Mouse (Mus musculus) T-helper 17 cell (primary cell): Measurements from ENCODE around the gene Soga1.

Source experiments
- in situ Hi-C, 2 experiments: fragments of 300-600 bp; cut with MboI, MseI; formaldehyde crosslinking; loops; 1 replicate in 1 of 2; 2 replicates in 1 of 2; pipeline ENCODE4 v1.15.1; 2025; ENCODE audit warnings: high pct_unique_total_duplicates in 2 of 2

The Soga1 gene

GRCm38 (mm10) chr2:157064978-157065878 is 13.8 kb downstream of the Soga1 start:
- in situ Hi-C loops = no loop called here

- in situ Hi-C loops = no loop called here
Measured at GRCm38 (mm10) chr2:157064136-157064535, 14.9 kb downstream of the Soga1 start.

- in situ Hi-C loops = no loop called here
Measured at GRCm38 (mm10) chr2:157063241-157063700, 15.8 kb downstream of the Soga1 start.

- in situ Hi-C loops = no loop called here
Measured at GRCm38 (mm10) chr2:157060557-157061305, 18.3 kb downstream of the Soga1 start.

GRCm38 (mm10) chr2:157060037-157060436 is 19.0 kb downstream of the Soga1 start:
- in situ Hi-C loops = no loop called here

- in situ Hi-C loops = no loop called here
Measured at GRCm38 (mm10) chr2:157059166-157059565, 19.9 kb downstream of the Soga1 start.

GRCm38 (mm10) chr2:157058342-157058998 is 20.6 kb downstream of the Soga1 start:
- in situ Hi-C loops = no loop called here

- in situ Hi-C loops = no loop called here
Measured at GRCm38 (mm10) chr2:157057758-157058157, 21.3 kb downstream of the Soga1 start.

GRCm38 (mm10) chr2:157057186-157057585 is 21.9 kb downstream of the Soga1 start:
- in situ Hi-C loops = no loop called here

- in situ Hi-C loops = no loop called here
Measured at GRCm38 (mm10) chr2:157055721-157056120, 23.3 kb downstream of the Soga1 start.

- in situ Hi-C loops = no loop called here
Measured at GRCm38 (mm10) chr2:157054816-157055215, 24.2 kb downstream of the Soga1 start.

- in situ Hi-C loops = no loop called here
Measured at GRCm38 (mm10) chr2:157054297-157054696, 24.8 kb downstream of the Soga1 start.

GRCm38 (mm10) chr2:157053787-157054186 is 25.3 kb downstream of the Soga1 start:
- in situ Hi-C loops = no loop called here

GRCm38 (mm10) chr2:157053124-157053523 is 25.9 kb downstream of the Soga1 start:
- in situ Hi-C loops = no loop called here

- in situ Hi-C loops = no loop called here
Measured at GRCm38 (mm10) chr2:157052448-157052847, 26.6 kb downstream of the Soga1 start.

GRCm38 (mm10) chr2:157049831-157050243 is 29.2 kb downstream of the Soga1 start:
- in situ Hi-C loops = no loop called here

- in situ Hi-C loops = no loop called here
Measured at GRCm38 (mm10) chr2:157048395-157049181, 30.5 kb downstream of the Soga1 start.

- in situ Hi-C loops = no loop called here
Measured at GRCm38 (mm10) chr2:157046956-157047355, 32.1 kb downstream of the Soga1 start.

GRCm38 (mm10) chr2:157045932-157046331 is 33.1 kb downstream of the Soga1 start:
- in situ Hi-C loops = no loop called here

GRCm38 (mm10) chr2:157043987-157044386 is 35.1 kb downstream of the Soga1 start:
- in situ Hi-C loops = no loop called here

- in situ Hi-C loops = no loop called here
Measured at GRCm38 (mm10) chr2:157043556-157043955, 35.5 kb downstream of the Soga1 start.
